Mouse (Mus musculus) forebrain, embryonic 10.5 days (tissue): ENCODE measurements at regions not wholly inside any gene's neighbourhood (a gene's known extent, or its start where the extent isn't known, plus 50 kb on each side); places are given as distances from the start of the nearest gene placed in this dataset.

ENCODE experiments used
- DNase-seq: peaks from one replicate; pipeline ENCODE4 v3.0.0-alpha.2; 2017; ENCODE audit warnings: low spot score; ENCODE audit errors: extremely low spot score
- H3K27ac ChIP-seq: fragments of 300-500 bp; sonication (generic); 2 replicates; pipeline ENCODE4 v1.5.1; 2016; ENCODE audit warnings: mild to moderate bottlenecking
- H3K27me3 ChIP-seq: fragments of 300-500 bp; sonication (generic); 2 replicates; pipeline ENCODE4 v1.6.1; 2016; ENCODE audit warnings: mild to moderate bottlenecking; ENCODE audit not compliant: poor library complexity, severe bottlenecking
- H3K36me3 ChIP-seq: fragments of 300-500 bp; sonication (generic); replicated peaks from 2 replicates; pipeline ENCODE4 v1.6.1; 2016; ENCODE audit warnings: mild to moderate bottlenecking, moderate library complexity
- H3K4me1 ChIP-seq: fragments of 300-500 bp; sonication (generic); 2 replicates; pipeline ENCODE4 v1.6.1; 2016
- H3K4me3 ChIP-seq: fragments of 300-500 bp; sonication (generic); 2 replicates; pipeline ENCODE4 v1.5.1; 2016; ENCODE audit warnings: mild to moderate bottlenecking, moderate library complexity
- H3K9me3 ChIP-seq: fragments of 300-500 bp; sonication (generic); 2 replicates; pipeline ENCODE4 v1.6.1; 2016; ENCODE audit warnings: mild to moderate bottlenecking, moderate library complexity
- WGBS: fragments of 180-500 bp; shearing (Covaris S2); methylation state at CpG from one replicate; pipeline ENCODE4 v1.1.7; 2016; 5-methylcytosine and 5-hydroxymethylcytosine counted together

DNA sequence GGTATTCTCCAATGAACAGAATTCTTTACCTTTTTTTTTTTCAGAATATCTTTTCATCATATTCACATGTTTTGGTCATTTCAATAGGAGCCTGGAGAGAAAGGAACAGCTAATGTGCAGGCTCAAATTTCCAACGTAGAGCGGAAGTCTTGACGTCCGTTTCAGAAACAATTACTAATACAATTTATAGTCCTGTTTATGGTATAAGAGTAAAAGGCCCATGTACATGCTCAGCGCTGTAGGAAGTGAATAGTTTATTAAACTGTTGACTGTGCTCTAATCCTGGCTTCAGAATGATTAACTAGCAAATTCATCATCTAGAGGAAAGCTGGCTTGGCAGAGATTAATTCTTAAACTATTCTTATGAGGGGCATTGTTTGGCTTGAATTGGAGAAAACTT lies 142.1 kb downstream of the Pik3r1 start:
- Histone ChIP-seq H3K9me3 (no peaks in the 10 kb centered on the region), H3K27ac (no peak overlapping the region), H3K4me1 (peaks cover 10% of the 10 kb centered on the region), H3K4me3 (no peak overlapping the region), H3K36me3 (no peaks in the 10 kb centered on the region), H3K27me3 (no peaks in the 10 kb centered on the region)
- DNase-seq: no peak
- WGBS: 95% methylated on average over 5 of the region's 5 CpGs

DNA sequence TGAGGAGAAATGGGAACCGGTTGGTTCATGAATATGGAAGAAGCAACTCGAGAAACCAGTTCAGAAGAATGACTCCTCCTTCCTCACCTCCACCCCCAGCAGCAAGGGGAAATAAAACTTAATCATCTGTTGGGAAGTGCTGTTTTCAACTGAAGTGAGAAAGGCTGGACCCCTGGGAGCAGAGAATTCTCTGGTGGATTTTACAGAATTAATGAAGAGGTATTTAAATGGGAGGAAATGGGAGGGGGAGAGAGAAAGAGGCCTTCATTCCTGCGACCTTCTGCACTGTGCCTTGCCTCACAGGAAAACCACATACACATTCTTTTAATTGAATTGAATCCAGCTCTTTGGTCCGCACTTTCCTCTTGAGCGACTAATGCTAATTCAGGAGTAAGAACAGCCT lies 143.8 kb downstream of the Pik3r1 start:
- H3K4me1 ChIP-seq: peaks cover 10% of the 10 kb centered on the region
- DNase-seq: no peak
- H3K4me3 ChIP-seq: no peak overlapping the region
- no peak overlapping the region for H3K27ac ChIP-seq
- no peaks in the 10 kb centered on the region for H3K9me3 ChIP-seq
- WGBS: 31% methylated on average over 5 of the region's 5 CpGs
- no peaks in the 10 kb centered on the region for H3K36me3 ChIP-seq
- H3K27me3 ChIP-seq: no peaks in the 10 kb centered on the region

DNA sequence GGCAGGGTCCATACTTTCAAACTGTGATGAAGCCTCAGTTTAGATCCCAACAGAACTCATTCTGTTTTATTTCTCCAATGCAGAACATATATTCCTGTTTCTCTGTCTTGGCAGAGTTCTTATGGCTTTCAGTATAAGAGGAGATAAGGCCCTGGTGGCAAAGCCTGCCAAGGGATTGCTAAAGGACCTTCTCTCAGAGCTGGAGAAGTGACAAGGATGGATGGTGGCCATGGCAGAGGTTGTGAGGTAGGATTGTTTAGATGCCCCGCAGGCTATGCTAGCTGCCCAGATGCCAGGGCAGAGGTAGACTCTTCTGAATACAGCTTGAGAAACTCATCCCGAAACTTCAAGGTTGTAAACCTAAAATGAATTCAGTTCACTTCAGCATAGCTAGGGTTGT lies 145.4 kb downstream of the Pik3r1 start:
- H3K4me1 ChIP-seq: peaks cover 10% of the 10 kb centered on the region
- WGBS: 92% methylated on average over 2 of the region's 2 CpGs
- no peak for DNase-seq

DNA sequence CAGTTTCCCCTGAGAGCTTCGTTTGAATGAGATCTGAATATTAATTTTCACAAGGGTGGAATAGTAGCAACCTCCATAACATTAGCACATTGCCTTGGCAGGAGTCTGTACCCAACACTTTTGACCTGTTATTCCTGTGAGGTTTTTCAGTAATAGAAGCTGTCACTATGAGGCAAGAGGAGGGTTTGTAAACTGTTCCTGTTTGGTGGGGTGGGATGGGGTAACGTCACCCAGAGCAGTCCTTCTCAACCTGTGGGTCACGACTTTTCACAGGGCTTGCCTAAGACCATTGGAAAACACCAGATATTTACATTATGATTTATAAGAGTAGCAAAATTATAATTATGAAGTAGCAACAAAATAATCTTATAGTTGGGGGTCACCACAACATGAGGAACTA lies 147.4 kb downstream of the Pik3r1 start:
- Histone ChIP-seq H3K4me1 (peaks cover 10% of the 10 kb centered on the region), H3K9me3 (no peaks in the 10 kb centered on the region), H3K27ac (no peak overlapping the region), H3K4me3 (no peak overlapping the region), H3K27me3 (no peaks in the 10 kb centered on the region), H3K36me3 (no peaks in the 10 kb centered on the region)
- 83% methylated on average over 3 of the region's 3 CpGs for WGBS
- no peak for DNase-seq

More for the DNA sequence above, 145.4 kb downstream of the Pik3r1 start:
- no peaks in the 10 kb centered on the region for H3K27me3 ChIP-seq
- H3K27ac ChIP-seq: no peak overlapping the region
- no peaks in the 10 kb centered on the region for H3K9me3 ChIP-seq
- no peaks in the 10 kb centered on the region for H3K36me3 ChIP-seq
- H3K4me3 ChIP-seq: no peak overlapping the region

DNA sequence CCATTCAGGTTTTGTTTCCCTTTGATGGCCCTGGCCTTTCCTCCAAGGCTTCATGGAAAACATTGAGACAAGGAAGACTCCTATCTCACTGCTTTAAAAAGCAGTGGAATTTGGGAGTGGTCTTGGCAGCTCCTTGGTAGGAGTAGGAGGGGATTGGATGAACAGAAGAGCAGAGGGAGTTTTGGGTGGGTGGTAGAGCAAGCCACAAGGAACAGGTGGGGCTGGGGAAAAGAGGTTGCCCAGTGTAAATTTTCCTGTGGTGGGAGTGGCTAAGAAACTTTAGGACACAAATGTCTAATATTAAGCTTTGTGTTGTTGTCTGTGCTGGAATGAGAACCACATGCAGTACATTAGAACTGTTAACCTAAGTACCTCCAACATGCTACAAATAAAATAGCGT lies 148.9 kb downstream of the Pik3r1 start:
- Histone ChIP-seq H3K4me1 (peaks cover 2% of the 10 kb centered on the region), H3K9me3 (no peaks in the 10 kb centered on the region), H3K27ac (no peak overlapping the region), H3K36me3 (no peaks in the 10 kb centered on the region), H3K4me3 (no peak overlapping the region), H3K27me3 (no peaks in the 10 kb centered on the region)
- WGBS: 97% methylated on average over 1 of the region's 1 CpGs
- DNase-seq: no peak

DNA sequence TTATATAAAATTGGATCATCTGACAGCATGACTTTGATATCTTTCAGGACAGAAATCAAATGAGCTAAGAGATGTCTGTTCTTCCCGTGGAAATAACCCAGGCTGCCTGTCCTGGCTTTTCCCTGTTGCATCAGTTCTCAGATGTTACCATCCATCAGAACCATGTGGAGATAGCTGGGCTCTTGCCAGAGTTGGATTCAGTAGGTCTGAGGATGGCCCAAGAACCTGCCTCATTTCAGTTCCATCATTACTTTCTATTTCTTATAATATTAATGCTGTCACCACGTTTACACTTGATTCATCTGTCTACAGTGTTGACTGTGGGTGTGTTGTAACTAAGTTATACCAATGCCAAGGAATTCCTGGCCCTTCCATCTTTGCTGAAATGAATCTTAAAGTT lies 155.2 kb downstream of the Pik3r1 start:
- no peak for DNase-seq
- no peaks in the 10 kb centered on the region for H3K27me3 ChIP-seq

DNA sequence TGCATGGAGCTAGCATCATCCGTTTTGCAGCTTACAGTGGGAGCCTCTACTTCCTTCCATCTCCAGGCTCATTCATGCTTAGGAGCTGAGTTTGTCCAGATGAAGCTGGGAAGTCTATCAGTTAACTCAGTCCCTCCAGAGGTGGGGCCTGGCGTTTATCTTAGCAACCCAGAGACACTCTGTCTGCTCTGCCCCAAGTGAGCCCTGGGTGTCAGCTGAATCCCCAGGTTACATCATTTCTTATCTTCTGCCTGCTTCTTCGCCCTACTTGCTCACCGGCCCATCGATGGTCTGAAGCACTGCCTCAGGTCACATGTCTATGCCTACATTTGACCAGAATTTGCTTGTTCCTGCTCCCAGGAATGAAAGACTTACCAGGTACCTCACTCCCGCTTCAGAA lies 156.3 kb downstream of the Pik3r1 start:
- H3K27ac ChIP-seq: no peak overlapping the region
- no peaks in the 10 kb centered on the region for H3K9me3 ChIP-seq
- no peaks in the 10 kb centered on the region for H3K27me3 ChIP-seq
- H3K4me3 ChIP-seq: no peak overlapping the region
- no peaks in the 10 kb centered on the region for H3K4me1 ChIP-seq
- H3K36me3 ChIP-seq: no peaks in the 10 kb centered on the region
- DNase-seq: no peak
- WGBS: 93% methylated on average over 6 of the region's 6 CpGs

More for the DNA sequence above, 155.2 kb downstream of the Pik3r1 start:
- Histone ChIP-seq H3K9me3 (no peaks in the 10 kb centered on the region), H3K27ac (no peak overlapping the region), H3K4me1 (no peaks in the 10 kb centered on the region), H3K36me3 (no peaks in the 10 kb centered on the region), H3K4me3 (no peak overlapping the region)
- WGBS: 76% methylated on average over 2 of the region's 2 CpGs

DNA sequence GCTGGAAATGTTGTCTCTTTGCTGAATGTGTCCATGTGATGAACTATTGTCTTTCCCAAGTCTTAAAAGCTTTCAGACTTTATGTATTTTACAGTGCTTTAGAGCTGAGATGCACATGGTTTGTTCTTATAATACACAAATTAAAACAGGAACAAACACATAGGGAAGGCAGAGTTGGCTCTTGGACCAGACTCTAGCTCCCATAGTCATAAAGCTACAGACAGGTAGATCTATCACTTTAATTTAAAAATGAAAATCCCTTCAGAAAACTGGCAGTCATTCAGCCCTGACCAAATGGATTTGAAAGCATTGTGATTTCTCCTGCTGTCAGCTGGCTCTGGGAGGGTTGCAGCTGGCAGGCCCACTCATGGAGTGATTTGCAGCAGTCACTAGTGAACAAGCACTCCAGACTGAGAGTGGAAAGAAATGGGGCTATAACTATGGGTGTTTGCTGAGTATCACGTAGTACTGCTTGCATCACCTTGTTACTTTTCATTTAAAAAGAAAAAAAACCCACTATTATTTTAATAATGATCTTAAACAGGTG lies 161.8 kb downstream of the Pik3r1 start:
- DNase-seq: no peak
- WGBS: 94% methylated on average over 1 of the region's 1 CpGs
- Histone ChIP-seq H3K9me3 (no peaks in the 10 kb centered on the region), H3K27ac (no peak overlapping the region), H3K4me1 (no peaks in the 10 kb centered on the region), H3K27me3 (no peaks in the 10 kb centered on the region), H3K36me3 (no peaks in the 10 kb centered on the region), H3K4me3 (no peak overlapping the region)

DNA sequence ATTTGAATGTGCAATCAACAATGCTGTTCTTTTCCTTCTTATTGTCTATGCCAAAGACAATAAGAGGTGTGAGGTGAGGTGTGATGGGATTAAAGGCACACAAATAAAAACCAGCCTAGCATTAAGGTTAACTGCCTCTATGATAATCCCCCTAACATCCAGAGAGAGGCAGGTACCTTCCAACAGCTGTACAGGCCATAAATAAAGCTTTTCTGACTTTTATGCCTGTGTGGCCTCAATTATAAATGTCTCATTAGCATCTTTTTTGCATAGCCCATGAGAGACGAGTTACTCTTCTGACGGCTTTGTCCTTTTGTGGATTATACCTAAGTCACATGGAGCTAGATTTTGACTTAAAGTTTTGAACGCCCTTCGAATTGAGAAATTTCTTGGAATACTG lies 162.3 kb downstream of the Pik3r1 start:
- Histone ChIP-seq H3K4me3 (no peak overlapping the region), H3K27ac (no peak overlapping the region), H3K27me3 (no peaks in the 10 kb centered on the region), H3K4me1 (no peaks in the 10 kb centered on the region), H3K36me3 (no peaks in the 10 kb centered on the region), H3K9me3 (no peaks in the 10 kb centered on the region)
- 83% methylated on average over 4 of the region's 4 CpGs for WGBS
- no peak for DNase-seq

DNA sequence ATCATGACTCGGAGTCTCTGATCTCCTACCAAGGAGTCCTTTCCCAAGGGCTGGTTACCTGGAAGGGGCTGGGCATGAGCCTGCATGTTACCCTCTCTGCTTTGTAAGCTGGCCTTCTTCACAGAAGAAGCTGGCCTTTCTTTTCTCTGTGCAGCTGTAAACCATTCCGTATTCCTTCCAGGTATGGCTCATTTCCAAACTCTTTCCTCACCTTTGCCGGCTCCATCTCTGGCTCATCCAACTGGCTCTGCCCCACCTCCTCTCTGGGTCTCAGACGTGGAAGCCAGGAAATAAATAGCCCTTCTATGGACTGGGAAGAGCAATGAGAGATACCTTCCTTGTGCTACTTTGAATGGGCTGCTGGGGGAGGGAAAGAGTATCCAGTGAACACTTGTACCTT lies 163.0 kb downstream of the Pik3r1 start:
- Histone ChIP-seq H3K27ac (no peak overlapping the region), H3K36me3 (no peaks in the 10 kb centered on the region), H3K4me1 (no peaks in the 10 kb centered on the region), H3K4me3 (no peak overlapping the region), H3K27me3 (no peaks in the 10 kb centered on the region), H3K9me3 (no peaks in the 10 kb centered on the region)
- 85% methylated on average over 4 of the region's 4 CpGs for WGBS
- no peak for DNase-seq

DNA sequence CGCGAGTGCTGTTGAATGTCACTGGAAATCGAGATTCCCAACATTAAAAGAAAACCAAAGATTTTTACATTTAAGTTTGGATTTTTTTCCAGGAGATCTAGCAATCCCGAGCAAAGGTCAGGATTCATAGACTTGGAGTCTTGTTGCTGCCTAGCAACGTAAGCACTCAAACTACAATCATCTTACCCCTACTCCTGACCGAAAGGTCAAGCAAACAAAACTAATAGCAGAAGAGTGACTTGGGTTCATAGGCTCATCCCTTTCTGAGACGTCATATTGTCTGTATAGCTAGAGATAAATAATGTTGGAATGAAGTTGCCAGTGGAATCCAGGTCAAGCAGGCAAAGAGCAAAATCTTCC lies 169.9 kb downstream of the Pik3r1 start:
- 93% methylated on average over 7 of the region's 7 CpGs for WGBS
- Histone ChIP-seq H3K4me3 (no peak overlapping the region), H3K36me3 (no peaks in the 10 kb centered on the region), H3K27ac (no peak overlapping the region), H3K4me1 (no peaks in the 10 kb centered on the region), H3K27me3 (no peaks in the 10 kb centered on the region), H3K9me3 (no peaks in the 10 kb centered on the region)
- DNase-seq: no peak

DNA sequence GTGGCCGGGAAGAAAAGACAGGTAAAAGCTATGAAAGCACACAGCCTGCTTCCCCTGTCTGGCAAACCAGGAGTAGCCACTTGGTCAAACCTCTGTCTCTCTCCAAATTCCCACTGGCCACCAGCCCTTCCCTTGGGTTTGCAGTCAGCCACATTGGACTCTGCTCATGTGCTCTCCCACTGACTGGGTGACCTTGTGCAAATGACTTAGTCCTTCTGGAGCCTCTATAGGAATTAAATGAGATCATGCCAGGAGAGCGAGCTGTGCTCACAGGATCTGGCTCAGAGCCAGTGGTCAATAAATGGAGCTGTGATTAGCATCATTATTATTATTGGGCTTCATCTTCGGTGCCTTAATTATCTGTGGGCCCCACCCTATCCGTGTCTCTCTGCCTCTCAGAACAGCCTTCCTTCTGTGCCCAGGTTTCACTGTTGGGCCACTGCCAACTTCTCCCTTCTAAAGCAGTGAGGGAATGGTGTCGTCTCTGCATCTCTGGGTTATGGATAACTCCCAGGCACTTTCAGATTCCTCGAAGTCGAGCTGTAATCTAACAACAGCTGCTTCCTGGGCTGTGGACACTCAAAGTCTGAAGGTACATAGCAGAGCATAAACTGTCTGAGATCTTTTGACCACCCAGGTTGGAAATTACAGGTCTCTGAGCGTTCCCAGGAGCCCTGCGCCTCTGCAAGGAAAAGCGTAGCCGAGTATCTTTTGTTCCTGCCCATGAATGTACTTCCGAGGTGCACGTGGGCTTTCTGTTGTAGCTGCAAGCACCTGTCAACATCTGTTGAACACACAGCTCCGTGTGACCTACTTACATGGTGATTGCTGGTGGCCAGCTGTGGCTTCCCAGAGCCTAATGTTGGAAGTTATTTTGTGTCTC lies 170.5 kb downstream of the Pik3r1 start:
- H3K9me3 ChIP-seq: no peaks in the 10 kb centered on the region
- DNase-seq: no peak
- H3K36me3 ChIP-seq: no peaks in the 10 kb centered on the region
- H3K27me3 ChIP-seq: no peaks in the 10 kb centered on the region
- 89% methylated on average over 14 of the region's 14 CpGs for WGBS
- no peak overlapping the region for H3K27ac ChIP-seq
- no peaks in the 10 kb centered on the region for H3K4me1 ChIP-seq
- no peak overlapping the region for H3K4me3 ChIP-seq

DNA sequence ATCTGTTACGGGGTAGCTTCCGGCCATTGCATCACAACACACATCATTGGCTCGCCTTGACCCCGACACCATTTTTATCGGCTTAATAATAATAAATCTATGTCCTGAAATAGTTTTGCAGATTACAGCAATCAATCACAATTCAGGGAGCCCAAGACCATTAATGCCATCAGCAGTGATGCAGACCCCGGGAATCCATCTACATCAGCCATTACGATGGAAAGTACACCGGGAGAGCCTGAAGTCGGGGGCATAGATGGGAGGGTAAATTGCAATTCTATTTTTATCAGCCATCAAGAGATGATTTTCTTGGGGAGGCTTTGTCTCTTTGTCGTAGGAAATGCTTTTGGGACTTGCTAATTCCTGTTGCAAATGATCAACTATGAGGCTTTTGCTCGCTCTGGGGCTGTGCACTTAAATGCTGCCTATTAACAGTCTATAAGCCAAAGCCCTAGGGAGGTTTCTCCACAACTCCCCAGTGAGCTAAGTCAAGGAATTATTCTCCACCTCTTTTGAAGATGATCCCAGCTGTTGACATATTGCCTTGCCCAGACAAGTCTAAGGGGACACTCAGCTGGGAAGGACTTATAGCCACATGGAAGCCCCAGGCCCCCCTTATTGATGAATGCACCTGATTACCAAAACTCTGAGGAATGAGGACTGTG lies 173.4 kb downstream of the Pik3r1 start:
- no peak for DNase-seq
- no peaks in the 10 kb centered on the region for H3K27me3 ChIP-seq
- H3K4me1 ChIP-seq: no peaks in the 10 kb centered on the region
- H3K27ac ChIP-seq: no peak overlapping the region
- WGBS: 93% methylated on average over 11 of the region's 11 CpGs
- no peak overlapping the region for H3K4me3 ChIP-seq
- no peaks in the 10 kb centered on the region for H3K9me3 ChIP-seq
- no peaks in the 10 kb centered on the region for H3K36me3 ChIP-seq
